Mouse (Mus musculus) small intestine, adult 2 months (tissue): ENCODE data around the gene Adm2.

Source experiments
- CTCF ChIP-seq: fragments of 200-500 bp; IDR thresholded peaks from 2 replicates; pipeline ENCODE4 v1.5.1; 2012; ENCODE audit warnings: low read depth, mild to moderate bottlenecking, control low read depth, inconsistent platforms, low read length, moderate library complexity, mixed read lengths; ENCODE audit not compliant: insufficient replicate concordance, insufficient read length; ENCODE audit errors: extremely low read depth
- POLR2A ChIP-seq: fragments of 200-500 bp; IDR thresholded peaks from 2 replicates; pipeline ENCODE4 v1.6.1; 2012; ENCODE audit warnings: low read depth, mild to moderate bottlenecking, control low read depth, inconsistent platforms, low read length, moderate library complexity

- TF ChIP-seq CTCF (no peak), POLR2A (no peak)
Observed at GRCm38 (mm10) chr15:89295580-89296165, 26.8 kb upstream of the Adm2 start.
